Mouse (Mus musculus): Measurements from ENCODE around the gene Ccser1. TPM values are rescaled to one million over a fixed set of nuclear protein-coding genes. Genes with fewer than 3 reads are reported as not detected.

The Ccser1 gene
- total RNA-seq, 2 experiments from 2014 or later = 30.1 to 33.7 TPM

- intact Hi-C loops (cut with DNase I) = no loop called here
- DNase-seq (ENCODE audit: low spot score in 2 of 2) = no peak
Measured at GRCm38 (mm10) chr6:61567551-61567950, 387.4 kb downstream of the Ccser1 start.

- DNase-seq (ENCODE audit: low spot score in 2 of 2) = peak in 1 of 2 experiments; percentile 14
- intact Hi-C loops (cut with DNase I) = no loop called here
Measured at GRCm38 (mm10) chr6:61567967-61568366, 387.8 kb downstream of the Ccser1 start.

DNA sequence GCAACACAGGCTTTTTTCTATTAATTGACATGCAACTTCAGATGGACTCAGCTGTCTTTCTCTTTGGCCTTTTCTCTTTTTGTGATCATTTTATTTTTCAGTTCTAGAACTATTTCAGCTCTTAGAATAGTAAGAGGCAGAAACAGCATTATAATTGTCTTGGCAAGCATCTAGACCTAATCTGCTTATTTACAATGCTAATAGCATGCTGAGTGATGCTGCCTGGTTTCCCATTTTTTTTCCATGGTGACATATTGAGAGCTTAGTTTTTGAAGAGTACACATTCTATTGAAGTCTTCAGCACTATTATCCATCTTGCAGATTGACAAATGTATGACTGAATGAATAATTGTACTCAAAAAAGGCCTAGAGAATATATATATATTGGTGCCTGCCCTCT lies 401.6 kb downstream of the Ccser1 start:
- intact Hi-C loops (cut with DNase I) = no loop called here
- DNase-seq (ENCODE audit: low spot score in 2 of 2) = no peak

GRCm38 (mm10) chr6:61588999-61589398 lies 408.9 kb downstream of the Ccser1 start:
- intact Hi-C loops (cut with DNase I) = no loop called here
- DNase-seq (ENCODE audit: low spot score in 2 of 2) = no peak

- intact Hi-C loops (cut with DNase I) = no loop called here
- DNase-seq (ENCODE audit: low spot score in 2 of 2) = no peak
Measured at GRCm38 (mm10) chr6:61601911-61602310, 421.8 kb downstream of the Ccser1 start.

DNA sequence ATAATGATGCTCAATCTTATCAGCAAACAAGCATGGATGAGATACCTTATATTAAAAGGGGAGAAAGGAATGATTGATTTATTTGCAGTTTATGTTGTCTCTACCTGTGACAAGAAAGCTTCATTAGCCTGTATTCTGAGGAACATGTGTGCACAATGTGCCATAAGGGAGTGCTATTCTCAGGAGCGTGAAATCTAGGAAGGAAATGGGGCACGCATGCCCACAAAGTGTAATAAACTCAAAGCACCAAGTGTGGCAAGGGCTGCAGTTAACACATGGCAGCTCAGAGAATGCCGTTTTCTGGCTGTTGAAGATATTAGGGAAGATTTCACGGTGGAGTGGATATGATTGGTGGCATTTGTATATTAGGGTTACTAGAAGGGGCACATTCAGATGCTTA lies 434.8 kb downstream of the Ccser1 start:
- intact Hi-C loops (cut with DNase I) = no loop called here
- DNase-seq (ENCODE audit: low spot score in 2 of 2) = no peak

DNA sequence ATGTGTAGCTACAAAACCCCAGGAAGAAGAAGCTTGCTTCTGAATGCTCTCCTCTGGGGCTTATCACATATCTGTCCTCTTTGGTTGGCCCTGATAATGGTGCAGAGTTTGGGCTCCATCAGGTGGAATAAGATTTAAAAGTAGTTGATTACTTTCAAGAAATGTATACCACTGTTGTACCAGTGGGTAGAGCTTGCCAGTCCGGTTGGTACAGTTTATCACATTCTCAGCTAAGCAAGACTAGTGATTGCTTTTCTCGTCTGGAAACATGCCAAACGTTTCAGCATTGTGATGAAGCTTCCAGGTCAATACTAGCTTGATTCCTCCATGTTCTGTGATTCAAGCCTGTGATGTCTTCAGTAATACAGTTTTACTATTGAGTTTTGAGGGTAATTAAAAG lies 441.6 kb downstream of the Ccser1 start:
- intact Hi-C loops (cut with DNase I) = no loop called here
- DNase-seq (ENCODE audit: low spot score in 2 of 2) = no peak

GRCm38 (mm10) chr6:61661414-61661813 lies 481.3 kb downstream of the Ccser1 start:
- DNase-seq (ENCODE audit: low spot score in 2 of 2) = no peak
- intact Hi-C loops (cut with DNase I) = no loop called here

DNA sequence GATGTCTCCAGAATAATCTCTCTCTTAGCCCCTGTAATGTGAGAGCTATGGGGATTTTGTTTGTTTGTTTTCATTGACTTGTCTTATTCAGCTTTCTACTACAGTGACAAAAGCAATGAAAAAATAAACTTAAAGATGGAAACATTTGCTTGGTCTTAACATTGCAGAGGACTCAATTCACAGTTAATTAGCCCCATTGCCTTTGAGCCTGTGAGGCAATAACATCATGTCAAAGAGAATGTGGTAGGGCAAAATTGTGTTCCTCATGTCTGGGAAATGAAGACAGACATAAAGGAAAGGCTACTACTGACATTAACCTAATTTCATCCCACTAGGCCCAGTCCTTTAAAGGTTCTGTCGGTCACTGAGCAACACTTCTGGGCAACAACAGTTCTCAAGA lies 484.4 kb downstream of the Ccser1 start:
- intact Hi-C loops (cut with DNase I) = no loop called here
- no peak for DNase-seq (ENCODE audit: low spot score in 2 of 2)

- intact Hi-C loops (cut with DNase I) = no loop called here
- no peak for DNase-seq (ENCODE audit: low spot score in 2 of 2)
Measured at GRCm38 (mm10) chr6:61687002-61687401, 506.9 kb downstream of the Ccser1 start.

DNA sequence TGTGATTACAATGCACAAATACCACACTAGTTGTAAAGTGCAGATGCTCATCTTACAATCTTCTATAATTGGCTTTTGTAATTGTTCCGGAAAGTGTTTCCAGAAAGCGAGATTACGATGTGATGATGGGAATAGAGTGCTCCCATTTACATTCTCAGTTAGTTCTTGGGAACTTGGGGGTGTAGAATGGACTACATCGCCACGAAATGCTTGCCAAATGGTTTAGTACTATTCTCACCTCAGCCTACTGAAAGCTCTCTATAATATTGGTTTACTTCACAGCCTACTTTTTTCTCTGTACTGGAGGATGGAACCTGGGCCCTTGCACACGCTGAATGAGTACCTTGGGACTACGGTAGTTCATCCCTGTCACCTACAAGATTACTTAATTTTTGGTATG lies 522.9 kb downstream of the Ccser1 start:
- intact Hi-C loops (cut with DNase I) = no loop called here
- DNase-seq (ENCODE audit: low spot score in 2 of 2) = peak in 1 of 2 experiments; percentile 81

DNA sequence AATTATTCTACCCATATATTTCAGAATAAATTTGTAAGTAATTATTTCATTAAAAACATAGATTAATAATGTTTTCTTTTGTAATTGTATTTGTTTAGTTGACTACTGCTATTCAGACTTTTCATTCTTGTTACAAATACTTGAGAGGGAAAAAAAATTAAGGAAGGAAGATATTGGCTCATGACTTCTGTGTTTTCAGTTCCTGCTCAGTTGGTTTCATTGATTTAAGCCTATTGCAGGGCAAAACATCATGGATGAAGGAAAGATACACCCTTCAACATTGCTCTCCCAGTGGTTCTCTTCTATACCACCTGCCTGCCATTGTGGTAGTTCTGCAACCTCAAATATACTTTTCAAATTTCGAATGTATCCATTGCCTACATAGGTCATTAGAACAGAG lies 541.1 kb downstream of the Ccser1 start:
- intact Hi-C loops (cut with DNase I) = no loop called here
- DNase-seq (ENCODE audit: low spot score in 2 of 2) = no peak

DNA sequence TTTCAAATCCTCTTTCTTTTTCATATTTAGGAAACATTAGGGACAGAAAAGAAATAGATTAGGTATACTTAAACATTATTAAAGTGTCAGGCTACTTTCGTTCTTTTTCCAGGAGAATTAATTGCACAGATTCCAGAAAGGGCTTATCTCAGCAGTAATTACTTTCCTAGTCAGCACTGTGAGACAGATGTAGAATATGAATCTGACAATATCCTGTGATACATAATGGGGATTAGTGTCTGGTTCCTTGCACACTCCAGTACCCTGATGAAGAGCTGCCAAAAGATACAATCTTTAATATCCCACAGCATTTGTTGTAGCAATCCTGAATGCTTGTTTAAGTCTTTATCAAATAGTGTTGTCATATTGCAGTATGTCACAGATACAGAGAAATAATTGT lies 548.9 kb downstream of the Ccser1 start:
- intact Hi-C loops (cut with DNase I) = no loop called here
- DNase-seq (ENCODE audit: low spot score in 2 of 2) = no peak

GRCm38 (mm10) chr6:61730088-61730880 lies 550.2 kb downstream of the Ccser1 start:
- no peak for DNase-seq (ENCODE audit: low spot score in 2 of 2)
- intact Hi-C loops (cut with DNase I) = no loop called here

DNA sequence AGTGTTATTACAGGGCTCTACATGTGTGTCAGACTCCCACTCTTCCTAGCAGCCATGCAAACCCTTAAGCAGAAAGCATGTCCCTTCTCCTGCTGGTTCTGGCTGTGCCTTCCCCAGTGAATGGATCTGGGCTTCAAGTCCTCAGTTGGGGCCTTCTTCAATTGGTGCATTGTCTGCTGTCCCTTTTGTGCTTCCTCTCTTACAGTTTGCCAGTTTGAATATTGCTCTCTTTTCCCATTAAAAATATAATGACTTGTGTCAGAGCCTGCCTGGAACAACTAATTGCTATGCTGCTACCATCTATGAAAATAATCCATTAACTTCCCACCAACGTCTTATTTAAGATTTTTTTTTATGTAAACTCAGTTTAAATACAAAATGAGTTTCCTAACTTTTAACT lies 566.2 kb downstream of the Ccser1 start:
- intact Hi-C loops (cut with DNase I) = no loop called here
- DNase-seq (ENCODE audit: low spot score in 2 of 2) = no peak

DNA sequence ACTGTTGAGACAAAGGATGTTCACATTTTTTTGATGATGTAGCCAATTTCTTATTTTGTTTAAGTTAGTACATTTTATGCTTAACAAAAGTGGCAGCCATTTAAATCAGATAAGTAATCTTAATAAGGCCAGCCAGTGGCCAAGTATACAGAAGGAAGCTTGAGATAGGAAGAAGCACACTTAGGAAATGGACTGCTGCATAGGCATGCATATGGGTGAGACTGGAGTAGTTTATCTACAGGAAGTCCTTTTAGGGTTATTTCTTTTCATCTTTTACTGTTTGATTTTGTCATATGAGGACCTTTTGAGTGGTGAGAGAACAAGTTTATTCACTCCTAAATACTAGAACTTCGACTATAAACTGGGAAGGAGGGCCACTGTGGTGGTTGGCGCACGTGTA lies 582.0 kb downstream of the Ccser1 start:
- no peak for DNase-seq (ENCODE audit: low spot score in 2 of 2)
- intact Hi-C loops (cut with DNase I) = no loop called here

GRCm38 (mm10) chr6:61763379-61763778 lies 583.3 kb downstream of the Ccser1 start:
- DNase-seq (ENCODE audit: low spot score in 2 of 2) = no peak
- intact Hi-C loops (cut with DNase I) = no loop called here

- intact Hi-C loops (cut with DNase I) = no loop called here
- no peak for DNase-seq (ENCODE audit: low spot score in 2 of 2)
Measured at GRCm38 (mm10) chr6:61765801-61766200, 585.7 kb downstream of the Ccser1 start.

DNA sequence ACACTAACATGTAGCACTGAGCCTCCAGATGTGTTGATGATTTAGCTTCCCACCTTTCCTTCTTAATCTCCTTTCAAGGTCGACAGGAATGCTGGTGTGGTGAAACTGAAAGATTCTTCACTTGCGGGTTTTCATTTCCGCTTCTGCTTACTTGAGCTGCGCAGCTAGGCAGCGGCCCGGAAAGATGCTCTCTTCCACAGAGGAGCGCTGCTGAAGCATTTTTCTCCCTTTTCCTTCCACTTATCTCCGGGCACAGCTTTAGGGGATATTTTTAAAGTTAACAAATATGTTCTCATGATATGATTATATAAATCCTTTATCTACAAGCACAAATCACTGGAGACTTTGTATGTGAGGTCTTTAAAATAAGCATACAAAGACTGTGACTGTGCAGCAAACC lies 587.0 kb downstream of the Ccser1 start:
- DNase-seq (ENCODE audit: low spot score in 2 of 2) = peak; percentile 10 to 40

GRCm38 (mm10) chr6:61786706-61787105 lies 606.6 kb downstream of the Ccser1 start:
- intact Hi-C loops (cut with DNase I) = no loop called here
- no peak for DNase-seq (ENCODE audit: low spot score in 2 of 2)

More for the DNA sequence above, 587.0 kb downstream of the Ccser1 start:
- intact Hi-C loops (cut with DNase I) = no loop called here

DNA sequence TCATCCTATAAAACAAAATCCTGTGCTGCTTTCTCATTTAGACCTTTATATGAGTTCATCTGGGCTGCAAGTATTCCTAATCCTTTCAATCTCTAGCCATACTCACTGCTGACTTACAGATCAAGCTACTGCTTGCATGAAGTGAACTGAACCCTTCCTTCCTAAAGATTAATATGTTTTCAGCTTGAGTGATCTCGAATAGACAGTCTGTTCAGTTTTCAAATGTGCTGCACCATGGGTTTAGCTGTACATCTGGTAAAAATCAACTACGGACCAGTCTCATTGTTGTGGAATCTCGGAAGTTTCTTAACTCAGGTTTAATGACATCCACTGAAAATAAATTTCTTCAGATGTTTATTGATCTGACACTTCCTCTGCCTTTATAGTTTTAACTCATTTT lies 620.8 kb downstream of the Ccser1 start:
- intact Hi-C loops (cut with DNase I) = no loop called here
- no peak for DNase-seq (ENCODE audit: low spot score in 2 of 2)

DNA sequence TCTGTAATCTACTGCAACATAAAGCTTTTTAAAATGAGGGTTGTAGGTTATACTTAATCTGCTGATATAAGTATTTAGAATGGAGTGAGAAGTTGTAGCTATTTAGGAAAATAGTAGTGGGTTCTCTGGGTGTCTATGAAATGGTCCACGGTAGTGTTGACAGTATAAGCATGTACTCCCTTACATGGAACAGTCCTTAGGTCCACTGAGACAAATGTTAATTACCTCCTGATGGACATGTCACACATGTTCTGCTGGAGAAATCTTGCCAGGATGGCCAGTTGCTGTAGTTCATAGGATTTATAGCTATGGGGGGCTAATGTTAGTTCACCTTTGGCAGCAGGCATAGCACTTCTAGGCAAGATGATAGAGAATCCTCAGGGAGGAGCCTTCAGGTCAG lies 625.4 kb downstream of the Ccser1 start:
- intact Hi-C loops (cut with DNase I) = no loop called here
- DNase-seq (ENCODE audit: low spot score in 2 of 2) = no peak
